Mouse (Mus musculus): ENCODE measurements at regions not wholly inside any gene's neighbourhood (a gene's known extent, or its start where the extent isn't known, plus 50 kb on each side); places are given as distances from the start of the nearest gene placed in this dataset.

DNA sequence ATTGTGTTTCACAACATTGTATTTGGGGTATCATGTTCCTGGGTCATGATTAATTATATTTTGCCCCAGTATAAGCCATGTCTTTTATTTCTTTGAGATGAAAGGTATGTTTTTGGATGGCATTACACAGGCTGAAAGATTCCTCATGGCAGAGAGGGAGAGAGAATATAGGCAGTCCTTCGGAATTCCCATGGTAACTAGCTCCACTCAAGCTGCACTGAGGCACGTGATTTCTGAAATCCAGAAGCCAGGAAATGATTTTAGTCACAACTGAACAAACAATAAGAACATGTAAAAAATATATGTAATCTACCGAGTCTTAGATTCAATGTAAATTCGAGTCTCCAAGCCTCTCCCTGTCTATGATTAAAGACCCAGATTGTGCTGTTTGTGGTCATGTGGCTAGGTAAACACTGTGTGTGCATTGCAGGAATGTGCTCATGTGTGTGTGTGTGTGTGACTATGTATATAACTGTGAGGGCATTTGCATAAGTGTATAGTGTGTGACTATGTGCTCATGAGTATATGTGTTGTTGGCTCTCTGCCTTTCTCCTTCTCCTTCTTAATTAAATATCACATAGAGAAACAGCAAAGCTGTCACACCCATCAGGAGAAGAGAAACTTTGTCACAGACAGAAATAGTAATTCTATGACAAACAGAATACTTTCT is 169.8 kb downstream of the Diras2 start:
- no peak for ATAC-seq
- no peaks in the 10 kb centered on the region for H3K9me3 ChIP-seq (ENCODE audit: control insufficient read depth)
- 71% methylated on average over 4 of the region's 4 CpGs for WGBS
- H3K4me1 ChIP-seq (replicated peaks; ENCODE audit: control insufficient read depth, insufficient read depth, low read length) = no peaks in the 10 kb centered on the region
- H3K4me2 ChIP-seq (replicated peaks; ENCODE audit: low read depth) = no peak overlapping the region
- H3K4me3 ChIP-seq (ENCODE audit: low read depth, low read length) = no peak overlapping the region
- H3K27me3 ChIP-seq (replicated peaks; ENCODE audit: control insufficient read depth, insufficient read depth, low read length) = no peaks in the 10 kb centered on the region
- no peak for TF ChIP-seq CTCF (IDR thresholded peaks at IDR 0.05; ENCODE audit: low read depth)
- no peaks in the 10 kb centered on the region for H3K36me3 ChIP-seq (ENCODE audit: control insufficient read depth, insufficient read depth)
- no peak overlapping the region for H3K27ac ChIP-seq (ENCODE audit: low read depth, low read length)
- no peak overlapping the region for H3K9ac ChIP-seq (ENCODE audit: low read depth, low read length)

DNA sequence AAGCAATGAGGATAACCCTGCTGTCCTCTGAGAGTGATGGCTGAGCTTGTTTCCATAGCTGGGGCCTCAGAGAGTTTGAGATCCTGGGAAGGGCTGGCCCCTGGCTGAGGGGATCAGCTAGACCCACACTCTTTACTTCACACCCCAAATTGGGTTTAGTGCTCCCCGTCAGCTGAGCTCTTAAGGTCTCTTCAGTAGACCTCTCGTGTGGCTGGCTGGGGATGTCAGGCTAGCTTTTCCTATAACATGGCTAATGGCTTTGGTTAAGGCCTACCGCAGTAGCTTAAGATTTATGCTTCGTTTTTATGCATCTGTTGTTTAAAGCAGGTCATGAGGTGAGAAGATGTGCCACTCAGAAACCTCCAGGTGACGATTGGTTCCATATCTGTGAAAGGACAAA is 168.8 kb downstream of the Diras2 start:
- H3K4me3 ChIP-seq (ENCODE audit: low read depth, low read length) = no peak overlapping the region
- no peaks in the 10 kb centered on the region for H3K36me3 ChIP-seq (ENCODE audit: control insufficient read depth, insufficient read depth)
- TF ChIP-seq CTCF (IDR thresholded peaks at IDR 0.05; ENCODE audit: low read depth) = no peak
- no peak overlapping the region for H3K27ac ChIP-seq (ENCODE audit: low read depth, low read length)
- ATAC-seq = no peak
- H3K4me2 ChIP-seq (replicated peaks; ENCODE audit: low read depth) = no peak overlapping the region
- no peaks in the 10 kb centered on the region for H3K27me3 ChIP-seq (replicated peaks; ENCODE audit: control insufficient read depth, insufficient read depth, low read length)
- no peak overlapping the region for H3K9ac ChIP-seq (ENCODE audit: low read depth, low read length)
- H3K9me3 ChIP-seq (ENCODE audit: control insufficient read depth) = no peaks in the 10 kb centered on the region
- WGBS = 89% methylated on average over 5 of the region's 5 CpGs
- H3K4me1 ChIP-seq (replicated peaks; ENCODE audit: control insufficient read depth, insufficient read depth, low read length) = no peaks in the 10 kb centered on the region

- no peak overlapping the region for H3K9ac ChIP-seq (ENCODE audit: low read depth, low read length)
- H3K27ac ChIP-seq (ENCODE audit: low read depth, low read length) = no peak overlapping the region
- no peaks in the 10 kb centered on the region for H3K9me3 ChIP-seq (ENCODE audit: control insufficient read depth)
- TF ChIP-seq CTCF (IDR thresholded peaks at IDR 0.05; ENCODE audit: low read depth) = no peak
- no peak overlapping the region for H3K4me3 ChIP-seq (ENCODE audit: low read depth, low read length)
- no peak for ATAC-seq
- H3K4me1 ChIP-seq (replicated peaks; ENCODE audit: control insufficient read depth, insufficient read depth, low read length) = no peaks in the 10 kb centered on the region
- H3K27me3 ChIP-seq (replicated peaks; ENCODE audit: control insufficient read depth, insufficient read depth, low read length) = no peaks in the 10 kb centered on the region
- H3K4me2 ChIP-seq (replicated peaks; ENCODE audit: low read depth) = no peak overlapping the region
- no peaks in the 10 kb centered on the region for H3K36me3 ChIP-seq (ENCODE audit: control insufficient read depth, insufficient read depth)
Observed at GRCm38 (mm10) chr13:52369851-52370250, 161.2 kb downstream of the Diras2 start.

DNA sequence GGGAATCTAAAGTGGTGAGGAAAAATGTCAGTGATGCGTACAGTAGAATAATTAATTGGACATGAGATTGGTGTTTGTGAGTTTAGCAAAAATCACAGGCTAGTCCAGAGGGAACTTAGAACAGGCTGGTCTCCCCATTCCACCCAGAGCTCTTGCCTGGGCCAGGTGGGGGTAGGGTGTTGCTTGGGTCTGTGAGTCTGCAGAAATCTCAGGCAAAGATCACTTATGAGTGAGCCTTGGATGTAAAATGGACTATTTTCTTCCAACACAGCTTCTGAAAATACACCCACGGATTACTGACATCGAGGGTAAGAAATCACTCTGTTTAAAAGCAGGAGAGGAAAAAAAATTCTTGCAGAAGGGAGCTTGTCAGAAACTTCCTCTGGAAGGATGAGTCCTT is 159.1 kb downstream of the Diras2 start:
- Histone ChIP-seq H3K4me3 (ENCODE audit: low read depth, low read length) (no peak overlapping the region), H3K27me3 (replicated peaks; ENCODE audit: control insufficient read depth, insufficient read depth, low read length) (no peaks in the 10 kb centered on the region), H3K9ac (ENCODE audit: low read depth, low read length) (no peak overlapping the region), H3K36me3 (ENCODE audit: control insufficient read depth, insufficient read depth) (no peaks in the 10 kb centered on the region), H3K9me3 (ENCODE audit: control insufficient read depth) (no peaks in the 10 kb centered on the region), H3K4me2 (replicated peaks; ENCODE audit: low read depth) (no peak overlapping the region), H3K4me1 (replicated peaks; ENCODE audit: control insufficient read depth, insufficient read depth, low read length) (no peaks in the 10 kb centered on the region), H3K27ac (ENCODE audit: low read depth, low read length) (no peak overlapping the region)
- WGBS = 73% methylated on average over 3 of the region's 3 CpGs
- no peak for TF ChIP-seq CTCF (IDR thresholded peaks at IDR 0.05; ENCODE audit: low read depth)
- ATAC-seq = no peak

DNA sequence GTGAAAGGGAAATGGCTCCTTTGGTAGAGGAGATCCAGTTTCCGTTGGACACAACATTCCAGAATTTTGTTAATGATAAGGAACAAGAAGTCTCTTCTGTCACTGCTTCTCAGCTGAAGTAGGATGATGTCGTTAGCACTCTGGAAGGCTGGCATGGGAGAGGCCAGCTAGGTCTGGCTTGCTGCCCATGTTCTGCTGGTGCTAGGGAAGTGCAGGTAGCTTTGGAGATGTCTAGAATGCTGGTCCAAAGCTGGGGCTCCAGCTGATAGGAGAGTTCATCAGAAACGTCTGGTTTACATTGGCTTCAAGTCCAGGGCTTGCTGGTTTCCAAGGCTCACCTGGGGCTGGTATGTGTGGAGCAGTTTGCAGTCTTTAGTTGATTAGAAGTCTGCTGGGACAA is 156.3 kb downstream of the Diras2 start:
- Histone ChIP-seq H3K9ac (ENCODE audit: low read depth, low read length) (no peak overlapping the region), H3K36me3 (ENCODE audit: control insufficient read depth, insufficient read depth) (no peaks in the 10 kb centered on the region), H3K27ac (ENCODE audit: low read depth, low read length) (no peak overlapping the region), H3K4me1 (replicated peaks; ENCODE audit: control insufficient read depth, insufficient read depth, low read length) (no peaks in the 10 kb centered on the region), H3K27me3 (replicated peaks; ENCODE audit: control insufficient read depth, insufficient read depth, low read length) (no peaks in the 10 kb centered on the region), H3K4me3 (ENCODE audit: low read depth, low read length) (no peak overlapping the region), H3K9me3 (ENCODE audit: control insufficient read depth) (peaks cover 8% of the 10 kb centered on the region; the same call in 1 of the 2 replicates), H3K4me2 (replicated peaks; ENCODE audit: low read depth) (no peak overlapping the region)
- ATAC-seq = no peak
- no peak for TF ChIP-seq CTCF (IDR thresholded peaks at IDR 0.05; ENCODE audit: low read depth)
- WGBS = 69% methylated on average over 3 of the region's 3 CpGs

DNA sequence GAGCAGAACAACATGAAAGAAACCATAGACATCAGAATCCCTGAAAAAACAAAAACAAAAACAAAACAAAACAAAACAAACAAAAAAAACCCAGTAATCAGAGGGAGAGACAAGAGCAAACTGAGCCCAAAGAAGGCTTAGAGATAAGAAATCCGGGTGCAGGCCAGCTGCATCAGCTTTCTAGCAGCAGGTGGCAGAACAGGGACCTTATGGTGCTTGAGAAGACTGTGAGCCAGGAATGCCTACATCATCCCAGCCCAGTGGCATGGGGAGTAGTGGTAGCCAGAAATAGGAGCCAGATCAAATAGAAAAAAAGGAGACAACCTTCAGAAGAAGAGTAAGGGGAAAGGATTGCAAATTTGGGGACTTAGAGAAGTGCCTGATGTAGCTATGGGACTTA is 152.8 kb downstream of the Diras2 start:
- H3K27ac ChIP-seq (ENCODE audit: low read depth, low read length) = no peak overlapping the region
- no peak overlapping the region for H3K4me3 ChIP-seq (ENCODE audit: low read depth, low read length)
- no peak for TF ChIP-seq CTCF (IDR thresholded peaks at IDR 0.05; ENCODE audit: low read depth)
- no peaks in the 10 kb centered on the region for H3K36me3 ChIP-seq (ENCODE audit: control insufficient read depth, insufficient read depth)
- 44% methylated on average over 1 of the region's 1 CpGs for WGBS
- H3K27me3 ChIP-seq (replicated peaks; ENCODE audit: control insufficient read depth, insufficient read depth, low read length) = no peaks in the 10 kb centered on the region
- H3K4me2 ChIP-seq (replicated peaks; ENCODE audit: low read depth) = no peak overlapping the region
- no peak overlapping the region for H3K9ac ChIP-seq (ENCODE audit: low read depth, low read length)
- ATAC-seq = no peak
- peaks cover 8% of the 10 kb centered on the region; the same call in 1 of the 2 replicates for H3K9me3 ChIP-seq (ENCODE audit: control insufficient read depth)
- H3K4me1 ChIP-seq (replicated peaks; ENCODE audit: control insufficient read depth, insufficient read depth, low read length) = no peaks in the 10 kb centered on the region

- Histone ChIP-seq H3K27me3 (replicated peaks; ENCODE audit: control insufficient read depth, insufficient read depth, low read length) (no peaks in the 10 kb centered on the region), H3K36me3 (ENCODE audit: control insufficient read depth, insufficient read depth) (no peaks in the 10 kb centered on the region), H3K4me3 (ENCODE audit: low read depth, low read length) (no peak overlapping the region), H3K9me3 (ENCODE audit: control insufficient read depth) (no peaks in the 10 kb centered on the region), H3K27ac (ENCODE audit: low read depth, low read length) (no peak overlapping the region), H3K4me1 (replicated peaks; ENCODE audit: control insufficient read depth, insufficient read depth, low read length) (no peaks in the 10 kb centered on the region), H3K4me2 (replicated peaks; ENCODE audit: low read depth) (no peak overlapping the region), H3K9ac (ENCODE audit: low read depth, low read length) (no peak overlapping the region)
- ATAC-seq = no peak
- no peak for TF ChIP-seq CTCF (IDR thresholded peaks at IDR 0.05; ENCODE audit: low read depth)
- 92% methylated on average over 5 of the region's 5 CpGs for WGBS
Observed at GRCm38 (mm10) chr13:52389271-52389670, 141.8 kb downstream of the Diras2 start.
